ENCODE assay signal across 26 mouse cellular contexts in genomic region chr4:125203521-125203920, GRCm38 (mm10).
"Had no signal": no experiment of that assay in that cellular context is flagged by ENCODE, and none has a peak within 500 bp of the region (broad histone marks: within the 10 kb centered on the region; RNA-seq: fewer than 3 reads in every experiment).

No protein-coding gene starts in this region.

- H3K27me3 ChIP-seq: forebrain, embryonic 15.5 days had no signal

- H3K4me2 ChIP-seq: embryonic facial prominence, embryonic 12.5 days; embryonic facial prominence, embryonic 13.5 days; embryonic facial prominence, embryonic 15.5 days; forebrain, embryonic 12.5 days; forebrain, embryonic 13.5 days; forebrain, embryonic 15.5 days had no signal

- H3K9ac ChIP-seq: embryonic facial prominence, embryonic 12.5 days; embryonic facial prominence, embryonic 13.5 days; embryonic facial prominence, embryonic 15.5 days; forebrain, embryonic 12.5 days; forebrain, embryonic 13.5 days; forebrain, embryonic 15.5 days; forebrain, postnatal 0 days had no signal

- H3K9me3 ChIP-seq: embryonic facial prominence, embryonic 10.5 days; embryonic facial prominence, embryonic 12.5 days; embryonic facial prominence, embryonic 13.5 days; embryonic facial prominence, embryonic 15.5 days; forebrain, embryonic 10.5 days; forebrain, embryonic 12.5 days; forebrain, embryonic 13.5 days; forebrain, embryonic 15.5 days; heart, embryonic 10.5 days had no signal

- H3K36me3 ChIP-seq: embryonic facial prominence, embryonic 10.5 days; embryonic facial prominence, embryonic 12.5 days; embryonic facial prominence, embryonic 13.5 days; embryonic facial prominence, embryonic 15.5 days; forebrain, embryonic 10.5 days; forebrain, embryonic 12.5 days; forebrain, embryonic 15.5 days; heart, embryonic 10.5 days had no signal

- H3K27ac ChIP-seq: embryonic facial prominence, embryonic 10.5 days; embryonic facial prominence, embryonic 12.5 days; embryonic facial prominence, embryonic 13.5 days; embryonic facial prominence, embryonic 15.5 days; forebrain, embryonic 10.5 days; forebrain, embryonic 12.5 days; forebrain, embryonic 13.5 days; forebrain, embryonic 15.5 days; gastrocnemius, adult 2 months; heart, adult 2 months; heart, embryonic 10.5 days had no signal

- DNase-seq: cerebellum, adult 9-11 months; cerebellum, postnatal 10 days; cerebellum, postnatal 14 days; cerebellum, postnatal 25 days; cerebellum, postnatal 36 days; embryo, embryonic 11 days; forebrain, postnatal 0 days; gastrocnemius, adult 2 months; gastrocnemius, postnatal 10 days; gastrocnemius, postnatal 14 days; gastrocnemius, postnatal 25 days; gastrocnemius, postnatal 36 days; heart, adult 11 months; heart, adult 18-20 months; heart, adult 2 months had no signal

- ATAC-seq: forebrain, embryonic 13.5 days; forebrain, embryonic 15.5 days; forebrain, embryonic 16.5 days; forebrain, postnatal 0 days had no signal

- H3K4me1 ChIP-seq: embryonic facial prominence, embryonic 12.5 days; embryonic facial prominence, embryonic 13.5 days; embryonic facial prominence, embryonic 15.5 days; heart, embryonic 10.5 days had no signal

- H3K4me3 ChIP-seq: embryonic facial prominence, embryonic 10.5 days; embryonic facial prominence, embryonic 12.5 days; embryonic facial prominence, embryonic 13.5 days; embryonic facial prominence, embryonic 15.5 days; erythroblast, embryonic 14.5 days; forebrain, embryonic 10.5 days; forebrain, embryonic 12.5 days; forebrain, embryonic 13.5 days; forebrain, embryonic 15.5 days; gastrocnemius, adult 2 months; heart, adult 2 months; heart, embryonic 10.5 days had no signal
